Mouse (Mus musculus) myocyte (in vitro differentiated cells): ENCODE measurements around the gene Mex3d.

Source experiments
- E2F4 ChIP-seq: IDR thresholded peaks from one replicate; pipeline ENCODE4 v1.6.1; 2011; ENCODE audit warnings: mild to moderate bottlenecking, control low read depth, moderate library complexity; ENCODE audit not compliant: insufficient read depth
- POLR2A ChIP-seq: IDR thresholded peaks from one replicate; pipeline ENCODE4 v1.6.1; 2011; ENCODE audit warnings: low read depth, mild to moderate bottlenecking, control low read depth, moderate library complexity; ENCODE audit not compliant: insufficient read length
- TCF12 ChIP-seq: IDR thresholded peaks from one replicate; pipeline ENCODE4 v1.6.1; 2011; ENCODE audit warnings: mild to moderate bottlenecking, control low read depth; ENCODE audit not compliant: poor library complexity, insufficient read depth, severe bottlenecking
- USF1 ChIP-seq: IDR thresholded peaks from one replicate; pipeline ENCODE4 v1.6.1; 2011; ENCODE audit warnings: low read depth, mild to moderate bottlenecking, control low read depth, moderate library complexity

DNA sequence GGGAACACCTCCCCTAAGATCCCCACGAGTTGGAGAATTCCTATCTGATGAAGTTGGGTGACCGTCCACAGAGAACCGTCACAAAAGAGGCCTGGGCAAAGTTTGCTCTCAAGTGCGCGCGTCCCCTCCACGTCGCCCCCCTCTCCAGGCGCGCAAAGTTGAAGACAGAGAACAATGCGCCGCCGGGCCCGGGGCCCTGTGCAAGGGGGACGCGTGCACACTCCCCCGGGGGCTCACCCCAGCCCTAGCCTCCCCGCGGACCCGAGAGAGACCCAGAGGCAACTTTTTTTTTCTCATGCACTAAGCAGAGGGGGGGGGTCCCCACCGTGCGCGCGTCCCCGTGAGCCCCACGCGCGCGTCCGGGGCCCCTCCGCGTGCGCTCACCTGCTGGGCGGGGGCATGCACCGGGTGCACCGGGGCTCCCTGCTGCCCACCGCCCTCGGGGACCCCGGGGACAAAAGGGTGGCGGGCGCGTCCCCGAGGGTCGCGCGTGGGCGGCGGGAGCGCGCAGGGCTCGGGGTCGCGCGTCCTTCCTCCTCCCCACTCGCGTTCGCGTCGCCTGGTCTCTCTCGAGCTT lies 45.6 kb upstream of the Mex3d start:
- TF ChIP-seq POLR2A (no peak), E2F4 (no peak), USF1 (no peak), TCF12 (no peak)
